Mouse (Mus musculus) myocyte (in vitro differentiated cells): ENCODE data around the gene Irx5. TPM values are rescaled to one million over a fixed set of nuclear protein-coding genes. Genes with fewer than 3 reads are reported as not detected.

ENCODE experiments used
- H3K27me3 ChIP-seq: one replicate; pipeline ENCODE4 v1.6.1; 2011; ENCODE audit not compliant: control insufficient read depth, insufficient read depth, insufficient read length
- H3K36me3 ChIP-seq: one replicate; pipeline ENCODE4 v1.6.1; 2011; ENCODE audit not compliant: control insufficient read depth, insufficient read depth
- H3K4me2 ChIP-seq: one replicate; pipeline ENCODE4 v1.6.1; 2011; ENCODE audit warnings: low read depth, control low read depth
- H3K4me3 ChIP-seq: one replicate; pipeline ENCODE4 v1.5.1; 2011; ENCODE audit warnings: mild to moderate bottlenecking, control low read depth, moderate library complexity
- H3K79me2 ChIP-seq: one replicate; pipeline ENCODE4 v1.6.1; 2011; ENCODE audit not compliant: control insufficient read depth, insufficient read depth
- H3ac ChIP-seq: one replicate; pipeline ENCODE4 v1.6.1; 2011; ENCODE audit not compliant: control insufficient read depth, insufficient read length
- MAX ChIP-seq: IDR thresholded peaks from one replicate; pipeline ENCODE4 v1.6.1; 2011; ENCODE audit warnings: low read depth, mild to moderate bottlenecking, control low read depth
- MYOD1 ChIP-seq, 3 experiments: IDR thresholded peaks; one replicate each; pipeline ENCODE4 v1.6.1; 2011; ENCODE audit warnings: control low read depth in 2 of 3, low read depth in 2 of 3, mild to moderate bottlenecking in 2 of 3, moderate library complexity in 1 of 3; ENCODE audit not compliant: insufficient read length in 2 of 3, control insufficient read depth in 1 of 3
- MYOG ChIP-seq, 3 experiments: IDR thresholded peaks; one replicate each; pipeline ENCODE4 v1.6.1; 2011; ENCODE audit warnings: control low read depth in 2 of 3, low read depth in 2 of 3, mild to moderate bottlenecking in 2 of 3; ENCODE audit not compliant: insufficient read length in 2 of 3, control insufficient read depth in 1 of 3, insufficient read depth in 1 of 3
- POLR2A ChIP-seq: IDR thresholded peaks from one replicate; pipeline ENCODE4 v1.6.1; 2011; ENCODE audit warnings: low read depth, mild to moderate bottlenecking, control low read depth, moderate library complexity; ENCODE audit not compliant: insufficient read length
- POLR2AphosphoS2 ChIP-seq: IDR thresholded peaks from one replicate; pipeline ENCODE4 v1.6.1; 2011; ENCODE audit warnings: low read depth, control low read depth; ENCODE audit not compliant: insufficient read length
- REST ChIP-seq: IDR thresholded peaks from one replicate; pipeline ENCODE4 v1.6.1; 2011; ENCODE audit warnings: mild to moderate bottlenecking, control low read depth, moderate library complexity; ENCODE audit not compliant: insufficient read depth, insufficient read length
- SRF ChIP-seq: IDR thresholded peaks from one replicate; pipeline ENCODE4 v1.6.1; 2011; ENCODE audit warnings: low read depth; ENCODE audit not compliant: control insufficient read depth, insufficient read length
- TCF12 ChIP-seq: IDR thresholded peaks from one replicate; pipeline ENCODE4 v1.6.1; 2011; ENCODE audit warnings: mild to moderate bottlenecking, control low read depth; ENCODE audit not compliant: poor library complexity, insufficient read depth, severe bottlenecking
- TCF3 ChIP-seq: IDR thresholded peaks from one replicate; pipeline ENCODE4 v1.6.1; 2011; ENCODE audit warnings: low read depth, control low read depth; ENCODE audit not compliant: insufficient read length
- USF1 ChIP-seq: IDR thresholded peaks from one replicate; pipeline ENCODE4 v1.6.1; 2011; ENCODE audit warnings: low read depth, mild to moderate bottlenecking, control low read depth, moderate library complexity
- polyA plus RNA-seq: library from polyadenylated mRNA; unstranded; fragments of >200 nt; fragmentation: generic; extraction: Trizol; gene quantifications from one replicate; pipeline ENCODE4 v1.2.1, GENCODE M21; 2012; ENCODE audit warnings: missing spikeins

Gene Irx5
- polyA plus RNA-seq, 1 experiment = 8.2 TPM

DNA sequence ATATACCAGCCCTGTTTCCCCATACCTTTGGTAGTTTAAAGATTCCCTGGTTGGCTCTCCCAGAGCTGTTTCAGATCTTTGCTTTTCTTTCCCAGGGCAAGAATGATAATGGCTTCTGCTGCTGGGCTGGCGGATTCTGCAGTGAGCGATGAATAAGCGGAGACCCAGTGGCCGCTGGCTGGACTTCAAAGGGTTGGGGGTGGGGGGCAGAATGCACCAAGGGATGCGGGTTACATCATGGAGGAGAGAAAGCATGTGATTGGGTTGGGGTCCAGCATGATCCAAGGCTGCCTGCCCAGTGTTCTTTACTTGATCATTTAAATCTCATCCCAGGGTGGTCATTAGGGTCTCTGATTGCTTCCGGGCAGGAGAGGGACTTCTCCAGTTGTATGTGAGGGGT is 56.2 kb downstream of the Irx5 start:
- TF ChIP-seq REST (no peak), TCF3 (no peak), MYOG (IDR thresholded peaks at IDR 0.05; ENCODE audit: control insufficient read depth in 1 of 3, insufficient read depth in 1 of 3, insufficient read length in 2 of 3, low read depth in 2 of 3) (no peak), MAX (no peak), TCF12 (no peak), POLR2AphosphoS2 (no peak), POLR2A (no peak), SRF (no peak), USF1 (no peak)
- Histone ChIP-seq H3K27me3 (peaks cover 52% of the 10 kb centered on the region), H3K4me3 (no peak overlapping the region), H3K36me3 (no peaks in the 10 kb centered on the region), H3K4me2 (no peak overlapping the region), H3ac (no peak overlapping the region), H3K79me2 (no peaks in the 10 kb centered on the region)

DNA sequence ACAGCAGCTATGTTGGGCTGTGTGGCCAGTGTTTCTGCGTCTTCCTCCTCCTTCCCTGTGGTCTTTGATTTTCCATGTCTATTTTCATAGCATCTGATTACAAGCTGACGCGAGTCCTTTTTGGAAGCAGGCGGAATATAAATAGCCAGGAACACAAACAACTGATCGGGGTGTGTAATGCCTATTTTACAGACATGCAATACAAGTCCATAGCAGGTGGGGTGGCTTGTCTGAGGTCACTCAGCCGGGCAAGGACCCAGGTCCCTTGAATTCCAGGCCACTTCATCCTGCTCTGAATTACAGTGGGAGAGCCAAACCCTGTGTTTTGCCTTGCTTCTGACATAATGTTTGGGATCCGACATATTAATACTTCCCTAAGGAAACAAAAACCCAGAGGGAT is 63.2 kb downstream of the Irx5 start:
- Histone ChIP-seq H3K4me2 (no peak overlapping the region), H3ac (no peak overlapping the region), H3K27me3 (peaks cover 27% of the 10 kb centered on the region), H3K4me3 (no peak overlapping the region), H3K36me3 (no peaks in the 10 kb centered on the region), H3K79me2 (no peaks in the 10 kb centered on the region)
- peak in 1 of 3 experiments; percentile 52 for TF ChIP-seq MYOD1 (IDR thresholded peaks at IDR 0.05; ENCODE audit: control insufficient read depth in 1 of 3, insufficient read length in 2 of 3, low read depth in 2 of 3)
- peak in 1 of 3 experiments; percentile 45 for TF ChIP-seq MYOG (IDR thresholded peaks at IDR 0.05; ENCODE audit: control insufficient read depth in 1 of 3, insufficient read depth in 1 of 3, insufficient read length in 2 of 3, low read depth in 2 of 3)
- TF ChIP-seq POLR2A = no peak
